Mouse (Mus musculus) left cerebral cortex, adult 6 months (tissue): ENCODE data around the gene Ifna4. TPM values are rescaled to one million over a fixed set of nuclear protein-coding genes. Genes with fewer than 3 reads are reported as not detected.

Source experiments
- long read RNA-seq, 2 experiments: library from polyadenylated mRNA; unstranded; transcript quantifications; one replicate each; pipeline ENCODE4 v2.0.0; 2019 to 2020
- polyA plus RNA-seq: library from polyadenylated mRNA; unstranded; fragments of <200 nt; fragmentation: Nextera tagmentation; gene quantifications from 2 replicates; pipeline ENCODE4 v1.2.3, GENCODE M21; 2021

Gene Ifna4
- polyA plus RNA-seq: not detected in 2 replicates
- long read RNA-seq, experiment 1: 0 reads
- long read RNA-seq, experiment 2: 0 reads

DNA sequence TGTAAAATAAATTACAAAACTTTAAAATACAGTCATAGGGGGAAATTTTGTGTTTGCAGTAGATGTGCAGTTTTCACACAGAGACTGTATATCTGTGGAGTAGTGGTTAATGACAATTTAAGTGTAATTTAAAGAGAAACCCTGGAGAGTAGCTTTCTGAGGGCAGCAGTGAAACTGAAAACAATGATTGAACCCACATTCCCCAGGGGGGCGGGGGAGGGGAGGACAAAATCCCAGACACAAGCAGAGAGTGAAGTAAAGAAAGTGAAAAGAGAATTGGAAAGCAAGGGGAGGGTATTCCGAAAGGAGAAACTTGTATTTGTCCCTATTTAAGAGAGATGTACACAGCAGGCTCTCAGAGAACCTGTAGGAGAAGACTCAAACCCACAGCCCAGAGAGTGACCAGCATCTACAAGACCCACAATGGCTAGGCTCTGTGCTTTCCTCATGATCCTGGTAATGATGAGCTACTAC is at the start of gene Ifna4:
Gene Ifna4, plus strand, starts transcription at position 424 of the 474 bp plus-strand sequence.

DNA sequence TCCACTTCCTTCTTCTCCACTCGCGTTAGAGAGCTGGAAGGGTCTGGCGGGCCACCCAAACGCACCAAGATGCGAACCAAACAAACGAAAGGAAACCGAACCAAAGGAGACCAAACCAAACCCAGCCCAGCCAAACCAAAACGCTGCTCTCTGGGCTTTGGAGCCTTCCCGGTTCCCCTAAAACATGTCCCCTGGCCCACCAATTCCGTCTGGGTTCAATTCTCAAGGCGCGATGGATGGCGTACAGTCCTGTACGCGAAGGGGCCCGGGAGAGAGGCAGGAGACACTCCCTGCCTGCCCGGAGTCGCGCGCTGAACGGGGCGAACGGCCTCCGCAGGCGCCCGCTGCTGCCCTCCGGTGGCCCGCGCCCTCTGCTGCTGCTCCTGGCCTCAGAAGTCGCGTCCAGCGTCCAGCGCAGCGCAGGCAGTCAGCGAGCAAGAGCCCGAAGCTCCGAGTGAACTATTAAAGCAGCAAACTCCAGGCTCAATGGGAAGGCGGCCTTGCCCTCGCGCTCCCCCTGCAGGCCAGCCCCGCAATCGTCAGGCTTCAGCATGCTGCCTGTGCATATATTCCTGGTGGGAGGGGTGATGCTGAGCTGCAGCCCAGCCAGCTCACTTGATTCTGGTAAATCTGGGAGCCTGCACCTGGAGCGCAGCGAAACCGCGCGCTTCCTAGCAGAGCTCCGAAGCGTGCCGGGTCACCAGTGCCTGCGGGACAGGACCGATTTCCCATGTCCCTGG is 47.6 kb upstream of the Ifna4 start, which contains the start of gene Gm13275:
Gene Gm13275, plus strand, starts transcription at position 552 of the 740 bp plus-strand sequence.

DNA sequence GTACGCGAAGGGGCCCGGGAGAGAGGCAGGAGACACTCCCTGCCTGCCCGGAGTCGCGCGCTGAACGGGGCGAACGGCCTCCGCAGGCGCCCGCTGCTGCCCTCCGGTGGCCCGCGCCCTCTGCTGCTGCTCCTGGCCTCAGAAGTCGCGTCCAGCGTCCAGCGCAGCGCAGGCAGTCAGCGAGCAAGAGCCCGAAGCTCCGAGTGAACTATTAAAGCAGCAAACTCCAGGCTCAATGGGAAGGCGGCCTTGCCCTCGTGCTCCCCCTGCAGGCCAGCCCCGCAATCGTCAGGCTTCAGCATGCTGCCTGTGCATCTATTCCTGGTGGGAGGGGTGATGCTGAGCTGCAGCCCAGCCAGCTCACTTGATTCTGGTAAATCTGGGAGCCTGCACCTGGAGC is 44.6 kb upstream of the Ifna4 start, which contains the start of gene Gm13279:
Gene Gm13279, plus strand, starts transcription at position 301 of the 400 bp plus-strand sequence.

DNA sequence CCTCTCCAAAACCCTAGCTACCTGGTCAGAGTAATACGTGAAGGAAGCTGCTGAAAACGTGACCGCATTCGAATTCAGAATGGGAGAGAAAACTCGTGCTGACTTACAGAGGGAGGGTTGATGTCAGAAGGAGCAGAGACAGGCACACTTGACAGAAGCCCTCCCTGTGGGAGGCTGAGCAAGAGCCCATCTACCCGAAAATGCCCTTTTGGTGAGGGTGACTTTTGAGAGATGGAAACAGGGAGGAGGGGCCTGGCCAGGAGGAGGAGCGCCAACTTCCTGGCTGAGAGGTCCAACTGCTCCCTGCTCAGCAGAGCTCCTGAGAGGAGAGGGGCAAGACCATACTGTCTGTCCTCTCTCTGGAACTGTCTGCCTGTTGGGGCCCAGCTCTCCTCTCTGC is 42.3 kb upstream of the Ifna4 start, which contains the start of gene Gm13285:
Gene Gm13285, plus strand, starts transcription at position 301 of the 400 bp plus-strand sequence.

DNA sequence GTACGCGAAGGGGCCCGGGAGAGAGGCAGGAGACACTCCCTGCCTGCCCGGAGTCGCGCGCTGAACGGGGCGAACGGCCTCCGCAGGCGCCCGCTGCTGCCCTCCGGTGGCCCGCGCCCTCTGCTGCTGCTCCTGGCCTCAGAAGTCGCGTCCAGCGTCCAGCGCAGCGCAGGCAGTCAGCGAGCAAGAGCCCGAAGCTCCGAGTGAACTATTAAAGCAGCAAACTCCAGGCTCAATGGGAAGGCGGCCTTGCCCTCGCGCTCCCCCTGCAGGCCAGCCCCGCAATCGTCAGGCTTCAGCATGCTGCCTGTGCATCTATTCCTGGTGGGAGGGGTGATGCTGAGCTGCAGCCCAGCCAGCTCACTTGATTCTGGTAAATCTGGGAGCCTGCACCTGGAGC is 38.7 kb upstream of the Ifna4 start, which contains the start of gene Gm13287:
Gene Gm13287, plus strand, starts transcription at position 301 of the 400 bp plus-strand sequence.

DNA sequence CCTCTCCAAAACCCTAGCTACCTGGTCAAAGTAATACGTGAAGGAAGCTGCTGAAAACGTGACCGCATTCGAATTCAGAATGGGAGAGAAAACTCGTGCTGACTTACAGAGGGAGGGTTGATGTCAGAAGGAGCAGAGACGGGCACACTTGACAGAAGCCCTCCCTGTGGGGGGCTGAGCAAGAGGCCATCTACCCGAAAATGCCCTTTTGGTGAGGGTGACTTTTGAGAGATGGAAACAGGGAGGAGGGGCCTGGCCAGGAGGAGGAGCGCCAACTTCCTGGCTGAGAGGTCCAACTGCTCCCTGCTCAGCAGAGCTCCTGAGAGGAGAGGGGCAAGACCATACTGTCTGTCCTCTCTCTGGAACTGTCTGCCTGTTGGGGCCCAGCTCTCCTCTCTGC is 36.4 kb upstream of the Ifna4 start, which contains the start of gene Gm13288:
Gene Gm13288, plus strand, starts transcription at position 301 of the 400 bp plus-strand sequence.

DNA sequence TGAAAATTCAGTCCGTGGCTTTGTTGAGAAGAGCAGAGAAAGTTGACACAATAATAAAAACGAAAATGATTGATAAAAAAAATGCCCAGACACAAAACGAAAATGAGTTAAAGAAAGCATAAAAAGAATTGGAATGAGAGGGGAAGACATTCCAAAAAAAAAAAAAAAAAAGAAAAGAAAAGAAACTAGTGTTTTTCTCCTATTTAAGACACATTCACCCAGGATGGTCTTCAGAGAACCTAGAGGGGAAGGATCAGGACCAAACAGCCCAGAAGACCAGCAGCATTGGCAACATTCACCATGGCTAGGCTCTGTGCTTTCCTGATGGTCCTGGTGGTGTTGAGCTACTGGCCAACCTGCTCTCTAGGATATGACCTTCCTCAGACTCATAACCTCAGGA is 25.7 kb upstream of the Ifna4 start, which contains the start of gene Ifna7:
Gene Ifna7, plus strand, starts transcription at position 301 of the 400 bp plus-strand sequence.

DNA sequence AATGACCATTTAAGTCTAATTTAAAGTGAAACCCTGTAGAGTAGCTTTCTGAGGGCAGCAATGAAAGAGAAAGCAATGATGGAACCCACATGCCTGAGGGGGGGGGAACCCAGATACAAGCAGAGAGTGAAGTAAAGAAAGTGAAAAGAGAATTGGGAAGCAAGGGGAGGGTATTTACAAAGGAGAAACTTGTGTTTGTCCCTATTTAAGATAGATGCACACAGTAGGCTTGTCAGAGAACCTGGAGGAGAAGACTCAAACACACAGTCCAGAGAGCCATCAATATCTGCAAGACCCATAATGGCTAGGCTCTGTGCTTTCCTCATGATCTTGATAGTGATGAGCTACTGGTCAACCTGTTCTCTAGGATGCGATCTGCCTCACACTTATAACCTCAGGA is 22.0 kb upstream of the Ifna4 start, which contains the start of gene Ifna11:
Gene Ifna11, plus strand, starts transcription at position 301 of the 400 bp plus-strand sequence.

DNA sequence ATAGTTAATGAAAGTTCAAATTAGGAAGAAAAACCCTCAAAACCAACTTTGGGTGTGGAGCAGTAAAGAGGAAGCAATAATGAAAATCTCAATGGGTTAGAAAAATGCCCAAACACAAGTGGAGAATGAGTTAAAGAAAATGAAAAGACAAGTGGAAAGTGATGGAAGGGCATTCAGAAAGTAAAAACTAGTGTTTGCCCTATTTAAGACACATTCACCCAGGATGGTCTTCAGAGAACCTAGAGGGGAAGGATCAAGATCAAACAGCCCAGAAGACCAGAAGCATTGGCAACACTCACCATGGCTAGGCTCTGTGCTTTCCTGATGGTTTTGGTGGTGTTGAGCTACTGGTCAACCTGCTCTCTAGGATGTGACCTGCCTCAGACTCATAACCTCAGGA is 14.5 kb upstream of the Ifna4 start, which contains the start of gene Ifna6:
Gene Ifna6, plus strand, starts transcription at position 301 of the 400 bp plus-strand sequence.

DNA sequence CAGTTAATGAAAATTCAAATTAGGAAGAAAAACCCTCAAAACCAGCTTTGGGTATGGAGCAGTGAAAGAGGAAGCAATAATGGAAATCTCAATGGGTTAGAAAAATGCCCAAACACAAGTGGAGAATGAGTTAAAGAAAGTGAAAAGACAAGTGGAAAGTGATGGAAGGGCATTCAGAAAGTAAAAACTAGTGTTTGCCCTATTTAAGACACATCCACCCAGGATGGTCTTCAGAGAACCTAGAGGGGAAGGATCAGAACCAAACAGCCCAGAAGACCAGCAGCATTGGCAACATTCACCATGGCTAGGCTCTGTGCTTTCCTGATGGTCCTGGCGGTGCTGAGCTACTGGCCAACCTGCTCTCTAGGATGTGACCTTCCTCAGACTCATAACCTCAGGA is 6.4 kb upstream of the Ifna4 start, which contains the start of gene Ifna5:
Gene Ifna5, plus strand, starts transcription at position 301 of the 400 bp plus-strand sequence.

DNA sequence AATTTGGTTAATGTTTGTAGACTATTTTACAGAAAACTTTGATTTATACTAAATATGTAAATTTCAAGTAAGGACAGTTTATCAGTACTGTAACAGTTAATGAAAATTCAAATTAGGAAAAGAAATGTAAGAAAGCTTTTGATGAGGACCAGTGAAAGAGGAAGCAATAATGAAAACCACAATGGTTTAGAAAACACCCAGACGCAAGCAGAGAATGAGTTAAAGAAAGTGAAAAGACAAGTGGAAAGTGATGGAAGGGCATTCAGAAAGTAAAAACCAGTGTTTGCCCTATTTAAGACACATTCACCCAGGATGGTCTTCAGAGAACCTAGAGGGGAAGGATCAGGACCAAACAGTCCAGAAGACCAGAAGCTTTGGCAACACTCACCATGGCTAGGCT is 8.0 kb downstream of the Ifna4 start, which contains the start of gene Ifna1:
Gene Ifna1, plus strand, starts transcription at position 390 of the 400 bp plus-strand sequence.

DNA sequence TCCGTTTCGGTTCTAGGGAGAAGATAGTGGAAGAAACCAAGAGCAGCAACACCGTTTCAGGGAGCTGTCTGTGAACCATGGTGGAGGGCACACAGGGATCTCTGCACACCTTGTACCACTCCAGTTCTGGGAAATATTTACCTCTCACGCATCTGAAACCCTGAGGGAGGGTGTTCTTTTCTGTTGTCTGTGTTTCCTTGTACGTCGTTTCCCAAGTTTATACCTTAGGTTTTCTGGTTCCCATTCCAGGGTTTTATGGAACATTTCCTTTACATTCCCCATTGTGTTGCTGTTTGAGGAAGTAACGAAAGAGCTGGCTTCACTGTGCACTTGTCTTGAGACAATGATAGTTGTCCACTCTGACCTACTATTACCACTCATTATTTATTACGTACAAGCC is 38.4 kb downstream of the Ifna4 start, which contains the start of gene Ifne:
Gene Ifne, minus strand, starts transcription at position 101 of the 400 bp plus-strand sequence.

Other genes with a start within 250 kb of the Ifna4 start
- not detected in 2 replicates for gene Ifna9, start 249.5 kb upstream of the Ifna4 start, polyA plus RNA-seq
- not detected in 2 replicates for gene Ifna12, start 238.5 kb upstream of the Ifna4 start, polyA plus RNA-seq
- not detected in 2 replicates for gene C87499, start 207.4 kb upstream of the Ifna4 start, polyA plus RNA-seq
- gene Ifna13, start 197.4 kb upstream of the Ifna4 start, polyA plus RNA-seq: not detected in 2 replicates
- gene Ifna16, start 164.9 kb upstream of the Ifna4 start, polyA plus RNA-seq: not detected in 2 replicates
- not detected in 2 replicates for gene Ifna2, start 157.9 kb upstream of the Ifna4 start, polyA plus RNA-seq
- not detected in 2 replicates for gene Ifnab, start 150.5 kb upstream of the Ifna4 start, polyA plus RNA-seq
- 1.0 and 1.5 TPM in 2 replicates for gene Gm26566, start 120.1 kb upstream of the Ifna4 start, polyA plus RNA-seq
- 57.9 and 73.6 TPM in 2 replicates for gene Klhl9, start 119.4 kb upstream of the Ifna4 start, polyA plus RNA-seq
- gene Gm13271, start 87.0 kb upstream of the Ifna4 start, polyA plus RNA-seq: not detected in 2 replicates
- gene Gm13283, start 81.7 kb upstream of the Ifna4 start, polyA plus RNA-seq: not detected in 2 replicates
- not detected in 2 replicates for gene Gm13290, start 68.0 kb upstream of the Ifna4 start, polyA plus RNA-seq
- gene Gm13289, start 64.9 kb upstream of the Ifna4 start, polyA plus RNA-seq: not detected in 2 replicates
- gene Gm13272, start 62.0 kb upstream of the Ifna4 start, polyA plus RNA-seq: not detected in 2 replicates
- gene Ifnz, start 59.7 kb upstream of the Ifna4 start, polyA plus RNA-seq: not detected in 2 replicates
- gene Gm13276, start 56.2 kb upstream of the Ifna4 start, polyA plus RNA-seq: not detected in 2 replicates
- not detected in 2 replicates for gene Gm13277, start 53.2 kb upstream of the Ifna4 start, polyA plus RNA-seq
- not detected in 2 replicates for gene Gm13278, start 50.3 kb upstream of the Ifna4 start, polyA plus RNA-seq
- gene Gm13275, start 47.4 kb upstream of the Ifna4 start, polyA plus RNA-seq: not detected in 2 replicates
- gene Gm13279, start 44.5 kb upstream of the Ifna4 start, polyA plus RNA-seq: not detected in 2 replicates
- not detected in 2 replicates for gene Gm13285, start 42.2 kb upstream of the Ifna4 start, polyA plus RNA-seq
- gene Gm13287, start 38.6 kb upstream of the Ifna4 start, polyA plus RNA-seq: not detected in 2 replicates
- not detected in 2 replicates for gene Gm13288, start 36.3 kb upstream of the Ifna4 start, polyA plus RNA-seq
- gene Ifna7, start 25.6 kb upstream of the Ifna4 start, polyA plus RNA-seq: not detected in 2 replicates
- not detected in 2 replicates for gene Ifna11, start 21.9 kb upstream of the Ifna4 start, polyA plus RNA-seq
- not detected in 2 replicates for gene Ifna6, start 14.4 kb upstream of the Ifna4 start, polyA plus RNA-seq
- not detected in 2 replicates for gene Ifna5, start 6.3 kb upstream of the Ifna4 start, polyA plus RNA-seq
- gene Ifna1, start 8.2 kb downstream of the Ifna4 start, polyA plus RNA-seq: not detected in 2 replicates
- gene Ifne, start 38.3 kb downstream of the Ifna4 start, polyA plus RNA-seq: not detected in 2 replicates